Mouse (Mus musculus) MEL (cell line): ENCODE results near the gene Ripor1.
A peak's percentile ranks its signal among the peaks of the same experiment; 100 is the strongest.

Experiments used
- POLR2A ChIP-seq, 2 experiments: IDR thresholded peaks; 2 replicates each; pipeline ENCODE4 v1.6.1; 2011 to 2012; ENCODE audit warnings: low read length in 2 of 2, mild to moderate bottlenecking in 2 of 2, control low read depth in 1 of 2, improper control_type of control experiment in 1 of 2, low read depth in 1 of 2, moderate library complexity in 1 of 2; ENCODE audit not compliant: control insufficient read depth in 1 of 2, insufficient read depth in 1 of 2, poor library complexity in 1 of 2
- TCF12 ChIP-seq: IDR thresholded peaks from 2 replicates; pipeline ENCODE4 v1.6.1; 2014; ENCODE audit warnings: low read depth, mild to moderate bottlenecking, inconsistent platforms, low read length, improper control_type of control experiment, moderate library complexity
- ZMIZ1 ChIP-seq: IDR thresholded peaks from 2 replicates; pipeline ENCODE4 v1.6.1; 2012; ENCODE audit warnings: low read depth, mild to moderate bottlenecking, inconsistent platforms, low read length, improper control_type of control experiment, moderate library complexity

DNA sequence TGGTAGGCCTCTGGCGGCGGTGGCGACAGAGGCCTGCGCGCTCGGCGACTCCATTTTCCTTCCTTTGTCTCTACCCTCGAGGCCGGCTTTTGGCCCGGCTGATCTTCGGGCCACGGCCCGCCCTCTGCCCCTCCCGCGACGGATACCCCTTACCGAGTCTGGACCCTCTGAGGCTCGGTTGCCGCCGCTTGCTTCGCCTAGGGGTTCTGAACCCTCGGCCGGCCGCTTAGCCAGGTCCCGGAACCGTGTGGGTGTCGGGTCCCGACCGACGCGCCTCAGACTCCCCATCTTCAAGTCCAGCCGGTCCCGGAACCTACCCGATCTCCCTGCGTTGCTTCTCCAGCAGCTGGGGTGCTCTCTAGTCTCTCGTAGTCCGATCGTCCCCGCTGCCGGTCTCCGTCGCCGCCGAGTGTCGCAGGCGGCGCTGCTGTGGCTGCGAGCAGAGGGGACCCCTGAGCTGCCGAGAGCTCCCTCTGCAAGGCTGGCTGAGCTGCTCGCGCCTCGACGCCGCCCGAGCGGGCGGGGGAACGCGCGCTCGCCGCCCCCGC lies 32.0 kb downstream of the Ripor1 start, which contains the start of gene Agrp:
- TF ChIP-seq TCF12 (0 out of 2 replicates have a peak, but pooled peaks have one; percentile 21), POLR2A (IDR thresholded peaks at IDR 0.05; ENCODE audit: control insufficient read depth in 1 of 2, insufficient read depth in 1 of 2, low read depth in 1 of 2, low read length in 2 of 2, poor library complexity in 1 of 2) (peak in 1 of 2 experiments; percentile 28; a peak in 2 of 4 replicates), ZMIZ1 (no peak)
